Mouse (Mus musculus) limb, embryonic 12.5 days (tissue): ENCODE data around the gene Cit. TPM values are rescaled to one million over a fixed set of nuclear protein-coding genes. Genes with fewer than 3 reads are reported as not detected.

Experiments used
- ATAC-seq: fragments of 200-750 bp; cut with Nextera tagmentation; 2 replicates; pipeline ENCODE4 v1.8.0; 2017; ENCODE audit warnings: low read depth, moderate TSS enrichment; ENCODE audit not compliant: insufficient number of reproducible peaks, insufficient read depth, low FRiP score, low TSS enrichment
- H3K27ac ChIP-seq: fragments of 300-500 bp; sonication (generic); 2 replicates; pipeline ENCODE4 v1.5.1; 2016; ENCODE audit warnings: mild to moderate bottlenecking, moderate library complexity
- H3K27me3 ChIP-seq: fragments of 300-500 bp; sonication (generic); 2 replicates; pipeline ENCODE4 v1.6.1; 2016; ENCODE audit warnings: mild to moderate bottlenecking, moderate library complexity
- H3K36me3 ChIP-seq: fragments of 300-500 bp; sonication (generic); 2 replicates; pipeline ENCODE4 v1.6.1; 2016; ENCODE audit warnings: mild to moderate bottlenecking, moderate library complexity
- H3K4me1 ChIP-seq: fragments of 300-500 bp; sonication (generic); replicated peaks from 2 replicates; pipeline ENCODE4 v1.6.1; 2016
- H3K4me2 ChIP-seq: fragments of 300-500 bp; sonication (generic); 2 replicates; pipeline ENCODE4 v1.6.1; 2016; ENCODE audit warnings: mild to moderate bottlenecking, moderate library complexity
- H3K4me3 ChIP-seq: fragments of 300-500 bp; sonication (generic); replicated peaks from 2 replicates; pipeline ENCODE4 v1.5.1; 2016; ENCODE audit warnings: mild to moderate bottlenecking
- H3K9ac ChIP-seq: fragments of 300-500 bp; sonication (generic); replicated peaks from 2 replicates; pipeline ENCODE4 v1.6.1; 2016; ENCODE audit warnings: mild to moderate bottlenecking, moderate library complexity
- H3K9me3 ChIP-seq: fragments of 300-500 bp; sonication (generic); 2 replicates; pipeline ENCODE4 v1.6.1; 2016; ENCODE audit warnings: mild to moderate bottlenecking, moderate library complexity
- WGBS: fragments of 180-500 bp; shearing (Covaris S2); methylation state at CpG from one replicate; pipeline ENCODE4 v1.1.7; 2016; 5-methylcytosine and 5-hydroxymethylcytosine counted together
- polyA plus RNA-seq: library from polyadenylated mRNA; unstranded; fragments of >200 nt; fragmentation: Nextera tagmentation; extraction: Ambion mirVana; gene quantifications from 2 replicates; pipeline ENCODE4 v1.2.1, GENCODE M21; 2016

Gene Cit
- polyA plus RNA-seq, 1 experiment from 2014 or later = 41.5 TPM

DNA sequence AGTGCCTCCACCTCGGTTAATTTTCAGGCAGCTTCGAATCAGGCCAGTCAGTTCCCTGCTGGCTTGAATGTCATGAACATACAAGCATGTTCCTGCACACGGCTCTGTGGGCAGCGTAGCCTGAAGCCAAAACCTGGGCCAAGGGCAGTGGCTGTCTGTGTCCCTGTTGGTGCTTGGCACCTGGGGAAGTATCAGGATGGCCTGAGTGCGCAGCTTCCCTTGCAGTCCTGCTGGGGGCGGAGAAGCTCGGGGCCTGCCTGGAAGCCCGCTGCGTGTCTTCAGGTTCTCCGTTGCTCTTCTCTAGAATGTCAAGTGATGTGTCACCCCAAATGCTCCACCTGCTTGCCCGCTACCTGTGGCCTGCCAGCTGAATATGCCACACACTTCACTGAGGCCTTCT lies 140.0 kb downstream of the Cit start:
- 93% methylated on average over 11 of the region's 11 CpGs for WGBS
- Histone ChIP-seq H3K27me3 (no peaks in the 10 kb centered on the region), H3K9ac (no peak overlapping the region), H3K27ac (no peak overlapping the region), H3K4me2 (no peak overlapping the region), H3K36me3 (peaks cover 71% of the 10 kb centered on the region), H3K4me1 (peaks cover 15% of the 10 kb centered on the region), H3K9me3 (peaks cover under 1% of the 10 kb centered on the region), H3K4me3 (no peak overlapping the region)
- ATAC-seq = no peak

DNA sequence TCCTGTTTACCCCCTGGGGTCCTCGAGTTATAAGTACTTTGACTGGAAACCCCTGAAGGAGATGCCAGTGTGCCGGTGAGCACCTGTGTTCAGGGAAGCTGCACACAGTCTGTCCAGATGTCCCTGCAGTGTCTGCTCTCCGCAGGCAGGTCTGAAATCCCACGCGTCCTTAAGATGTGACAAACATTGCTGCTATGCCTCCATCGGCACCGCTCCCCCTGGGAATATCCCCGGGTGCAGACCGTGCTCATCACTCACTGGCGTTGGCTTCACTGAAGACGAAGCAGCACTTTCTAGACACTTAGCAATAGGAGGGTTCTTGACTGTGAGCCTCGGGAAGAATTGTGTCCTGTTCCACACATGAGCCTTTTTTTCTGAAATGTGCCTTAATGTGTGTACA lies 142.2 kb downstream of the Cit start:
- Histone ChIP-seq H3K36me3 (peaks cover 82% of the 10 kb centered on the region), H3K27me3 (no peaks in the 10 kb centered on the region), H3K4me1 (peaks cover 8% of the 10 kb centered on the region), H3K4me2 (no peak overlapping the region), H3K9ac (no peak overlapping the region), H3K9me3 (peaks cover 14% of the 10 kb centered on the region), H3K4me3 (no peak overlapping the region), H3K27ac (no peak overlapping the region)
- no peak for ATAC-seq
- 90% methylated on average over 12 of the region's 12 CpGs for WGBS

DNA sequence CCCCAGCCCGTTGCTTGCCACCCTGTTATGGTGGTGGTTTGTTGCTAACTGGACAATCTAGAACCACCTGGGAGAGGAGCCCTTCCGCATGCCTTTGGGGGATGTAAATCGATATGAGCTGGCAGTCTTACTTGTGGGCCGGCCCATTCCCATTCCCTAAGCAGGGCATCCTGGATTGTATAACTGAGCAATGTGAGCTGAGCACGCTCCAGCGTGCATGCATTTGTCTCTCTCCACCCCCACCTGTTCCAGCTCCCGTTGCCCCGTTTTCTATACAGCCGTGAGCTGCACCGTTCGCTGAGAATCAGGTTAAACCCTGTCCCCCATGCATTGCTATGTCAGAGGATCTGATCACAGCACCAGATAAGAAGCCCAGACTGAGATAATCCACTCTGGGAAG lies 146.6 kb downstream of the Cit start:
- Histone ChIP-seq H3K36me3 (peaks cover 87% of the 10 kb centered on the region), H3K9me3 (peaks cover 14% of the 10 kb centered on the region), H3K4me1 (no peaks in the 10 kb centered on the region), H3K4me2 (no peak overlapping the region), H3K9ac (no peak overlapping the region), H3K4me3 (no peak overlapping the region), H3K27ac (no peak overlapping the region), H3K27me3 (no peaks in the 10 kb centered on the region)
- ATAC-seq = no peak
- 91% methylated on average over 11 of the region's 11 CpGs for WGBS

DNA sequence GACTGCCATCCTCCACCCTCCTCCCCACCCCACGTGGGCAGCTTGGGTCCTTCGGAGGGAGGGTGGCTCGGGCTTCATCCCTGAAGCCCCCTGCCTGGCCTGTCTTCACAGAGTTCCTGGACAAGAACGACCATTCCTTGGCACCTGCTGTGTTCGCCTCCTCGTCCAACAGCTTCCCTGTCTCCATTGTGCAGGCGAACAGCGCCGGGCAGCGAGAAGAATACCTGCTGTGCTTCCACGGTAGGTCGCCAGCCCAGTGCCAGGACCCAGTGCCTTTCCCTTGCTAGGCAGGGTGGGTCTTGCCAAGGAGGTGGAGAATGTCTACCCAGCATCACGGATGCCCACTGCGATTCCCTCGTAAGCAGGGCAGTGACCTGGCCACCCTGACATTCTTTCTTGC lies 149.0 kb downstream of the Cit start:
- H3K36me3 ChIP-seq = peaks cover 78% of the 10 kb centered on the region

DNA sequence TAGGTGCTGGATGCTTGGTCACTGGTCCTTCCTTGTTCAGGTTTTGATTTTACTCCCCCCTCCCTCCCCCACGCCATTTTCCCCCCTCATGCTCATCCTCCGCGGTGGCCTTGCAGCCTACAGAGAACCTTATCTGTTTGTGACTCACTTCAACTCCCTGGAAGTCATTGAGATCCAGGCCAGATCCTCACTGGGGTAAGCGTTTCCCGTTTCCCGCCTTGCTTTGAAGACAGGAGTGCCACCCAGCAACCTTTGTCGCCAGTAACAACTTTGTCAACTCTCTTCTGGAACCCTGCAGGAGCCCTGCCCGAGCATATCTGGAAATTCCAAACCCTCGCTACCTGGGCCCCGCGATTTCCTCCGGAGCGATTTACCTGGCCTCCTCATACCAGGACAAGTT lies 152.3 kb downstream of the Cit start:
- H3K9ac ChIP-seq = no peak overlapping the region
- H3K4me1 ChIP-seq = 0 out of 2 replicates have a peak, but pooled peaks cover 4% of the 10 kb centered on the region
- no peak for ATAC-seq
- 80% methylated on average over 13 of the region's 13 CpGs for WGBS
- no peak overlapping the region for H3K4me2 ChIP-seq
- no peak overlapping the region for H3K27ac ChIP-seq
- H3K27me3 ChIP-seq = no peaks in the 10 kb centered on the region
- peaks cover 60% of the 10 kb centered on the region for H3K36me3 ChIP-seq
- no peaks in the 10 kb centered on the region for H3K9me3 ChIP-seq
- no peak overlapping the region for H3K4me3 ChIP-seq

More for the DNA sequence above, 149.0 kb downstream of the Cit start:
- H3K9ac ChIP-seq = no peak overlapping the region
- WGBS = 94% methylated on average over 15 of the region's 15 CpGs
- no peak for ATAC-seq
- no peak overlapping the region for H3K4me3 ChIP-seq
- no peak overlapping the region for H3K4me2 ChIP-seq
- H3K27ac ChIP-seq = no peak overlapping the region
- 0 out of 2 replicates have a peak, but pooled peaks cover 4% of the 10 kb centered on the region for H3K4me1 ChIP-seq
- peaks cover 14% of the 10 kb centered on the region for H3K9me3 ChIP-seq
- no peaks in the 10 kb centered on the region for H3K27me3 ChIP-seq

DNA sequence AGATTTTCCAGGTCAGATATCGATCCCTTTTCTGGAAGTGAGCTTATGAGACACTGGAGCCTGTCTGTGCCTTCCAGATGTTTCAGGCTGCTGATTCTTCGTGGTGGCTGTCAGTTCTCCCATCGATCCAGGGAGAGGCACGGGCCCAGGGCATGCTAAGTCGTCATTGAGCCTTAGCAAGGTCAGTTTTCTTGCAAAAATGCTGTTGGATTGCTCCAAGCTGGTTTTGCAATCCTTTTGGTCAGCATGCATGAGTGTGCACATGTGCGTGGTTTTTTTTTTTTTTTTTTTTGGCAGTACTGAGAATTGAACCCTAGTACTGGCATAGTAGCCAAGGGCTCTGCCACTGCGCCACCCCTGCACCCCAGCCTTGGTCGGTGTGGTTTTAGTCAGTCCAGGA lies 158.1 kb downstream of the Cit start:
- no peak overlapping the region for H3K4me2 ChIP-seq

DNA sequence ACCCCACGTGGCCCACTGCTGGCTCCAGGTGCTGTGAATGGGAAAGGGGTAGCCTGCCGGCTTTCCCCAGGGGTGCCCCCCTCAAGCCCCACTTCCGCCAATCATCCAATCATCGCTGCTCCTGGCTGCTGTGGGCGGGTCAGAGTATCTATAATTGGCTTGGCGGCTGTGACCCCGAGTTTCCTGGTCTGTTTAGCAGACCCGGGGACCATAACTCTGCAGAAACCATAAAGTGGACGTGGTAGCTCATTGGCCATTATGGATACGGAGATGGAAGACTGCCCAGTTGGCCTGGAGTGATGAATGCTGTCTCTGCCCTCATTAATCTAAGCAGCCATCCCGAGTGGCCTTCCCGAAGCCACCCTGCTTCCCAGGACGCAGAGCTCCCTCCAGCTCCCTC lies 158.7 kb downstream of the Cit start:
- H3K4me1 ChIP-seq = 0 out of 2 replicates have a peak, but pooled peaks cover 6% of the 10 kb centered on the region
- ATAC-seq = no peak
- H3K36me3 ChIP-seq = peaks cover 32% of the 10 kb centered on the region
- no peak overlapping the region for H3K4me3 ChIP-seq
- H3K27me3 ChIP-seq = no peaks in the 10 kb centered on the region
- H3K27ac ChIP-seq = no peak overlapping the region
- 38% methylated on average over 13 of the region's 13 CpGs for WGBS
- no peaks in the 10 kb centered on the region for H3K9me3 ChIP-seq
- no peak overlapping the region for H3K4me2 ChIP-seq
- no peak overlapping the region for H3K9ac ChIP-seq

More for the DNA sequence above, 158.1 kb downstream of the Cit start:
- no peak for ATAC-seq
- no peak overlapping the region for H3K4me3 ChIP-seq
- 0 out of 2 replicates have a peak, but pooled peaks cover 6% of the 10 kb centered on the region for H3K4me1 ChIP-seq
- H3K9ac ChIP-seq = no peak overlapping the region
- WGBS = 87% methylated on average over 8 of the region's 8 CpGs
- no peaks in the 10 kb centered on the region for H3K27me3 ChIP-seq
- peaks cover 32% of the 10 kb centered on the region for H3K36me3 ChIP-seq
- no peak overlapping the region for H3K27ac ChIP-seq
- no peaks in the 10 kb centered on the region for H3K9me3 ChIP-seq

DNA sequence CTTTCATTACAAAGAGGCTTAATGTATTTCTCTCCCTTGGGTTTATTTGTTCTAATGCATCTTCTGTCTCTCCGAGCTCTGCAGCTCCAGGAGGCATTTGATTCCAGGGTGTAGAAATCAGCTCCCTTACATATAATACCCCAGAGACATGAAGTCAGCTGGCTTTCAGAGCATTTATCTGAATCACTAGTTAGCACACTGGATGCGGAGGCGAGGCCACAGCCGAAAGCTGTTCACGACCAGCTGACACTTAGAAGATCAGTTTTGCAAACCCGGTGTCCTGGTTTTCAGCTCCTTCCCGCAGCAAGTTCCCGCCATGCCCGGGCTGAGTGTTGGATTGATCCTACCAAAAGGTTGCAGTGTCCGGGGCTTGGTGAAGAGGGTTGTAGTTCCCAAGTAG lies 159.2 kb downstream of the Cit start:
- H3K4me1 ChIP-seq = 0 out of 2 replicates have a peak, but pooled peaks cover 6% of the 10 kb centered on the region
- no peak for ATAC-seq
- H3K4me3 ChIP-seq = no peak overlapping the region
- no peaks in the 10 kb centered on the region for H3K9me3 ChIP-seq
- H3K36me3 ChIP-seq = peaks cover 30% of the 10 kb centered on the region
- no peak overlapping the region for H3K4me2 ChIP-seq
- H3K9ac ChIP-seq = no peak overlapping the region
- no peaks in the 10 kb centered on the region for H3K27me3 ChIP-seq
- WGBS = 90% methylated on average over 10 of the region's 10 CpGs
- no peak overlapping the region for H3K27ac ChIP-seq

DNA sequence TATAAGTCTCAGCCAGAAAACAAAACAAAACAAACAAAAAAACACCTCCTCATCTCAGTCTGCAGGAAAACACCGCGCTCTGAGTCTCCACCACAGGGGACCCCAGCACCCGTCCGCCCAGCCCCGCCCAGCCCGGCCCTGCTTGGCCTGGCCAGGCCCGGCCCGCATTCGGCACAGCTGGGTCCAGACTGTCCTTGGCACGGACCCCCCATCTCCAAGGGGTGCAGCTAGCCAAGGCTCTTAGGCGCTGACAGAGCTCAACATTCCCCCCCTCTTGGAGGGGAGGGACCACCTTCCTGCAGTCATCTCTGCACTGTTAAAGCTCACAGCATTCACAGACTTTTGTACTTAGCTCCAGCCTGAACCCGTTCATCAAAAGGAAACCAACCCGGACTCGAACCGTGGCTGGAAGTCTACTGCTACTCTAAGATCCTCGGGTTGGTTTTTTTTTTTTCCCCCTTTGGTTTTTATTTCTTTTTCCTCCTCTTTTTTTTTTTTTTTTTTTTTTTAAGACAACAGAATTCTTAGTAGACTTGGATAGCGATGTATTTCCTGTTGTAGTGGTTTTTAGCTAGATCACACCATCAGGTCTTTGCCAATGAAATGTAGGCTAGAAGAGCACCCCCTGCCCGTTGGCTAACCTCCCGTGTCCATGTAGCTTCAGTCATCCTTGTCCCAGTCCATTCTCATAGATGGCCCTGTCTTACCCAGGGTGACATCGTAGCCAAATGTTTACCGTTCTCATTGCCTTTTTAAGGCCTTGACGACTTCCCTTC lies 161.4 kb downstream of the Cit start:
- ATAC-seq = no peak; the same call in 1 of the 2 replicates

DNA sequence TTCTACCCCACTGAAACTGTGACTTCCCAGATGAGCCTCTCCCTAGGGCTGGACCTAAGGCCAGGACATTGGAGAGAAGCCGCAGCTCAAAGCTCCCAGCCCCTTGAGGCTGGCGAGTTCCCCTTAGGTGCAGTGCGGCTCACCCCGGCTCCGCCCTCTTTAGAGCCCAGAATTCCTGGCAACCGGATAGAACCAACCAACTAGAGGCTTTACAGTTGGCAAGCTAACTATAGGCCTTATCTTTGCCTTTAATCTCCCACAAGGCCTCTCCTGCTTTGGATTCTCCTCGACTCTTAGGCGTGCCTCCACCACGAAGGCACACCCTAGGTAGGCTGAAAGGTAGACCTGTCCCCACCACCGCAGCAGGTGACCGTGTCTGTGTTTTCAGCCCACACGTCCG lies 162.6 kb downstream of the Cit start:
- WGBS = 85% methylated on average over 13 of the region's 13 CpGs
- no peak for ATAC-seq

More for the DNA sequence above, 161.4 kb downstream of the Cit start:
- H3K27ac ChIP-seq = no peak overlapping the region
- peaks cover 18% of the 10 kb centered on the region for H3K36me3 ChIP-seq
- no peak overlapping the region for H3K4me3 ChIP-seq
- no peak overlapping the region for H3K9ac ChIP-seq
- 69% methylated on average over 22 of the region's 22 CpGs for WGBS
- H3K27me3 ChIP-seq = no peaks in the 10 kb centered on the region
- H3K4me2 ChIP-seq = no peak overlapping the region
- 0 out of 2 replicates have a peak, but pooled peaks cover 6% of the 10 kb centered on the region for H3K4me1 ChIP-seq
- no peaks in the 10 kb centered on the region for H3K9me3 ChIP-seq

DNA sequence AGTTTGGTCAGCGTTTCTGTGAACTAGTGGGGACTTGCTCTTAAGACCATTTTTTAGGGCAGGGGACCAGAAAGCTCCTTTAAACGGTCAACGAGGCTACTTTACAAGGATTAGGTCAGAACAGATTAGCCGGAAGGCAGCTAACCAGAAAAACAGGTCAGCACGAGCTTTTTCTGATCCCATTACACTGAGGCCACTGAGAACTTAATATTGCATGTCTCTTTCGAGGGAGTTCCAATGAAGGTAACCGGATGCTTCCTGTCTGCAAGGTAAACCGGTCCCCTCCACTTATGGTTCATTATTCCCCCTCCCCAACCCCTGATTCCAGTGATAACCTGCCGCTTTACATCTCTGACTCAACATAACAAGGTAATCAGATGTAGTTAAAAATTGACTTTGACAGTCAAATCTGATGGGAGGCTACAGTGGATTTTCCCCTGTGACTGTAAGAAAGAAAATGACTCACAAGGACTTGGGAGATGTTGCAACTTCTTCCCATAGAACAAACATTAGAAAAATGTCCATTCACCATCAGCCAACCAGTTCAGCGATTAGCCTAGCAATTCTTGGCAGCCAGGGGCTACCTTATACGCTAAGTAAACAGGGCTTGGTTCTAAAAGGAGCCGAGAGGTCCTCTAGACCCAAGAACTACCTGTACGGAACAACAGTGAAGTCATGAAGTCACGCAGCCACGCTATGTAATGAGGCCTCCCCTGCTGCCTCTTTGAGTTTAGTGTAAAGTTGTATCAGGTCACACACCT lies 164.2 kb downstream of the Cit start:
- H3K36me3 ChIP-seq = peaks cover 34% of the 10 kb centered on the region
- 76% methylated on average over 15 of the region's 15 CpGs for WGBS
- H3K4me2 ChIP-seq = no peak overlapping the region
- H3K9ac ChIP-seq = no peak overlapping the region
- no peak overlapping the region for H3K4me3 ChIP-seq
- no peaks in the 10 kb centered on the region for H3K4me1 ChIP-seq
- H3K27ac ChIP-seq = no peak overlapping the region
- no peak for ATAC-seq
- no peaks in the 10 kb centered on the region for H3K9me3 ChIP-seq
- no peaks in the 10 kb centered on the region for H3K27me3 ChIP-seq

More for the DNA sequence above, 162.6 kb downstream of the Cit start:
- peaks cover 19% of the 10 kb centered on the region for H3K36me3 ChIP-seq
- no peak overlapping the region for H3K4me2 ChIP-seq
- H3K9me3 ChIP-seq = no peaks in the 10 kb centered on the region
- H3K4me3 ChIP-seq = no peak overlapping the region
- no peak overlapping the region for H3K27ac ChIP-seq
- H3K9ac ChIP-seq = no peak overlapping the region
- 0 out of 2 replicates have a peak, but pooled peaks cover 6% of the 10 kb centered on the region for H3K4me1 ChIP-seq
- H3K27me3 ChIP-seq = no peaks in the 10 kb centered on the region
